Mouse (Mus musculus) bone marrow, adult 2 months (tissue): ENCODE measurements around the gene Vwa3a.

Experiments used
- CTCF ChIP-seq: fragments of 200-500 bp; IDR thresholded peaks from 2 replicates; pipeline ENCODE4 v1.5.1; 2011; ENCODE audit warnings: low read length, control low read depth; ENCODE audit not compliant: control insufficient read depth, insufficient read depth
- POLR2A ChIP-seq: fragments of 200-500 bp; IDR thresholded peaks from 2 replicates; pipeline ENCODE4 v1.6.1; 2011; ENCODE audit warnings: low read depth, mild to moderate bottlenecking, control low read depth, low read length, borderline replicate concordance; ENCODE audit not compliant: control insufficient read depth

DNA sequence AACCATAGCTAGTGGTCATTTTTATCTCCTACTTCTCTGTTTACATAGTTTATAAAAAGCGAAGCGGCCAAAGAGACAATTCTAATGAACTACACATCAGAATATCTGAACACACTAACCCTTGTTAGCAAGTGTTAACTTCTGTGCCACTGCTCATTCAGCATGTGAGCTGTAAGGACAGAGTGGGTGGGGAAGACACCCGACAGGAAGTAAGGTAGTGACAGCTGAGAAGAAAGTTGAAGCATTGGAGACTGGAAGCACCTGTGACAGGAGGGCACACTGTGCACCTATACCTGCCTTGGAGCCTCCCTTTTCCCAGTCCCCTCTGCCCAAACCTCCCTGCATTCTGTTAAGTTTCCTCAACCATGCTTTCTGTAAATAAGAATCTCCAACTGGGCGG is 17.1 kb upstream of the Vwa3a start:
- TF ChIP-seq CTCF: no peak
- no peak for TF ChIP-seq POLR2A
